Mouse (Mus musculus) liver, embryonic 12.5 days (tissue): ENCODE data around the gene Flrt1. TPM values are rescaled to one million over a fixed set of nuclear protein-coding genes. Genes with fewer than 3 reads are reported as not detected.
"Not testable (repeated sequence)": the region's sequence is repeated elsewhere in the genome, so short reads cannot be mapped to it uniquely, and the experiment has no call there.

Experiments used
- ATAC-seq: fragments of 200-750 bp; cut with Nextera tagmentation; 2 replicates; pipeline ENCODE4 v1.8.0; 2017; ENCODE audit warnings: moderate number of reproducible peaks, mild to moderate bottlenecking, moderate library complexity
- H3K27ac ChIP-seq: fragments of 300-500 bp; sonication (generic); 2 replicates; pipeline ENCODE4 v1.5.1; 2016; ENCODE audit warnings: mild to moderate bottlenecking
- H3K27me3 ChIP-seq: fragments of 300-500 bp; sonication (generic); replicated peaks from 2 replicates; pipeline ENCODE4 v1.6.1; 2016; ENCODE audit warnings: mild to moderate bottlenecking, moderate library complexity
- H3K36me3 ChIP-seq: fragments of 300-500 bp; sonication (generic); 2 replicates; pipeline ENCODE4 v1.6.1; 2016; ENCODE audit warnings: mild to moderate bottlenecking, moderate library complexity
- H3K4me1 ChIP-seq: fragments of 300-500 bp; sonication (generic); 2 replicates; pipeline ENCODE4 v1.6.1; 2016
- H3K4me2 ChIP-seq: fragments of 300-500 bp; sonication (generic); 2 replicates; pipeline ENCODE4 v1.6.1; 2016; ENCODE audit warnings: mild to moderate bottlenecking, moderate library complexity
- H3K4me3 ChIP-seq: fragments of 300-500 bp; sonication (generic); 2 replicates; pipeline ENCODE4 v1.5.1; 2016; ENCODE audit warnings: mild to moderate bottlenecking, moderate library complexity
- H3K9ac ChIP-seq: fragments of 300-500 bp; sonication (generic); 2 replicates; pipeline ENCODE4 v1.6.1; 2016; ENCODE audit warnings: mild to moderate bottlenecking, moderate library complexity
- H3K9me3 ChIP-seq: fragments of 300-500 bp; sonication (generic); replicated peaks from 2 replicates; pipeline ENCODE4 v1.6.1; 2016; ENCODE audit warnings: mild to moderate bottlenecking, moderate library complexity
- WGBS: fragments of 180-500 bp; shearing (Covaris S2); methylation state at CpG from one replicate; pipeline ENCODE4 v1.1.7; 2016; ENCODE audit not compliant: insufficient replicate concordance; 5-methylcytosine and 5-hydroxymethylcytosine counted together
- polyA plus RNA-seq: library from polyadenylated mRNA; unstranded; fragments of >200 nt; fragmentation: Nextera tagmentation; extraction: Ambion mirVana; gene quantifications from 2 replicates; pipeline ENCODE4 v1.2.1, GENCODE M21; 2016

The Flrt1 gene
- polyA plus RNA-seq, 1 experiment from 2014 or later, result 0.23 TPM

GRCm38 (mm10) chr19:7062916-7063315, 42.6 kb downstream of the Flrt1 start:
- ATAC-seq, result no peak
- no peak overlapping the region for H3K27ac ChIP-seq
- H3K27me3 ChIP-seq, result peaks cover 33% of the 10 kb centered on the region
- 76% methylated on average over 8 of the region's 8 CpGs for WGBS
- no peak overlapping the region for H3K9ac ChIP-seq
- no peak overlapping the region for H3K4me2 ChIP-seq
- peaks cover 36% of the 10 kb centered on the region for H3K4me1 ChIP-seq
- H3K4me3 ChIP-seq, result no peak overlapping the region
- no peaks in the 10 kb centered on the region for H3K36me3 ChIP-seq
- no peaks in the 10 kb centered on the region for H3K9me3 ChIP-seq

GRCm38 (mm10) chr19:7062110-7062509, 43.4 kb downstream of the Flrt1 start:
- 79% methylated on average over 5 of the region's 5 CpGs for WGBS
- no peak overlapping the region for H3K27ac ChIP-seq
- no peak for ATAC-seq
- H3K9ac ChIP-seq, result no peak overlapping the region
- H3K36me3 ChIP-seq, result no peaks in the 10 kb centered on the region
- no peak overlapping the region for H3K4me2 ChIP-seq
- peaks cover 28% of the 10 kb centered on the region for H3K27me3 ChIP-seq
- H3K9me3 ChIP-seq, result no peaks in the 10 kb centered on the region
- H3K4me1 ChIP-seq, result peaks cover 36% of the 10 kb centered on the region
- H3K4me3 ChIP-seq, result no peak overlapping the region

GRCm38 (mm10) chr19:7058541-7058940, 47.0 kb downstream of the Flrt1 start:
- no peak for ATAC-seq
- H3K4me3 ChIP-seq, result no peak overlapping the region
- H3K9ac ChIP-seq, result no peak overlapping the region
- peaks cover 44% of the 10 kb centered on the region for H3K4me1 ChIP-seq
- peaks cover 29% of the 10 kb centered on the region for H3K27me3 ChIP-seq
- H3K4me2 ChIP-seq, result peak overlapping the region; percentile 100
- H3K36me3 ChIP-seq, result no peaks in the 10 kb centered on the region
- no peaks in the 10 kb centered on the region for H3K9me3 ChIP-seq
- H3K27ac ChIP-seq, result no peak overlapping the region
- WGBS, result 66% methylated on average over 6 of the region's 6 CpGs

- 2% methylated on average over 15 of the region's 15 CpGs for WGBS
- H3K27ac ChIP-seq, result no peak overlapping the region
- ATAC-seq, result peak; percentile 77
- peaks cover 44% of the 10 kb centered on the region for H3K4me1 ChIP-seq
- peak overlapping the region; percentile 75 for H3K4me3 ChIP-seq
- peak overlapping the region; percentile 80 for H3K9ac ChIP-seq
- H3K27me3 ChIP-seq, result peaks cover 27% of the 10 kb centered on the region
- no peaks in the 10 kb centered on the region for H3K9me3 ChIP-seq
- H3K4me2 ChIP-seq, result peak overlapping the region; percentile 100
- no peaks in the 10 kb centered on the region for H3K36me3 ChIP-seq
These were observed 47.8 kb downstream of the Flrt1 start for GRCm38 (mm10) chr19:7057722-7058207.

- Histone ChIP-seq H3K4me1 (peaks cover 44% of the 10 kb centered on the region), H3K27ac (no peak overlapping the region), H3K9ac (peak overlapping the region; percentile 80), H3K36me3 (no peaks in the 10 kb centered on the region), H3K4me3 (peak overlapping the region; percentile 75), H3K9me3 (no peaks in the 10 kb centered on the region), H3K27me3 (peaks cover 26% of the 10 kb centered on the region), H3K4me2 (peak overlapping the region; percentile 100)
- 3% methylated on average over 16 of the region's 16 CpGs for WGBS
- peak; percentile 12; the same call in 1 of the 2 replicates for ATAC-seq
These were observed 48.3 kb downstream of the Flrt1 start for GRCm38 (mm10) chr19:7057126-7057721.

- peak; percentile 79 for ATAC-seq
- H3K27ac ChIP-seq, result 0 out of 2 replicates have a peak within 1 kb of the TSS, but pooled peaks have one; percentile 30
- 1% methylated on average over 71 of the region's 72 CpGs for WGBS
These were observed 49.1 kb downstream of the Flrt1 start, which contains the start of gene Macrod1 for GRCm38 (mm10) chr19:7056248-7057087. Gene Macrod1, plus strand, starts transcription at chr19:7056810.

GRCm38 (mm10) chr19:7055173-7055572, 50.4 kb downstream of the Flrt1 start:
- no peaks in the 10 kb centered on the region for H3K36me3 ChIP-seq
- peaks cover 37% of the 10 kb centered on the region for H3K4me1 ChIP-seq
- H3K4me2 ChIP-seq, result no peak overlapping the region
- H3K9me3 ChIP-seq, result no peaks in the 10 kb centered on the region; the same call in 1 of the 2 replicates
- H3K27me3 ChIP-seq, result peaks cover 26% of the 10 kb centered on the region
- no peak overlapping the region for H3K4me3 ChIP-seq
- no peak overlapping the region for H3K9ac ChIP-seq
- 38% methylated on average over 3 of the region's 3 CpGs for WGBS
- no peak for ATAC-seq
- H3K27ac ChIP-seq, result no peak overlapping the region

More at GRCm38 (mm10) chr19:7056248-7057087, 49.1 kb downstream of the Flrt1 start, which contains the start of gene Macrod1:
- Histone ChIP-seq H3K4me3 (peak within 1 kb of the TSS; percentile 75), H3K4me2 (peak within 1 kb of the TSS; percentile 100), H3K36me3 (no peaks in the 10 kb centered on the region), H3K9ac (peak within 1 kb of the TSS; percentile 80), H3K4me1 (peaks cover 39% of the 10 kb centered on the region), H3K9me3 (no peaks in the 10 kb centered on the region), H3K27me3 (peaks cover 26% of the 10 kb centered on the region)

GRCm38 (mm10) chr19:7054772-7055171, 50.8 kb downstream of the Flrt1 start:
- no peak overlapping the region for H3K9ac ChIP-seq
- H3K27ac ChIP-seq, result no peak overlapping the region
- peaks cover 37% of the 10 kb centered on the region for H3K4me1 ChIP-seq
- 64% methylated on average over 10 of the region's 10 CpGs for WGBS
- H3K9me3 ChIP-seq, result no peaks in the 10 kb centered on the region; the same call in 1 of the 2 replicates
- ATAC-seq, result no peak
- no peak overlapping the region for H3K4me2 ChIP-seq
- H3K27me3 ChIP-seq, result peaks cover 26% of the 10 kb centered on the region
- H3K4me3 ChIP-seq, result no peak overlapping the region
- no peaks in the 10 kb centered on the region for H3K36me3 ChIP-seq

GRCm38 (mm10) chr19:7053382-7053781, 52.1 kb downstream of the Flrt1 start:
- not testable (repeated sequence) for H3K27ac ChIP-seq, H3K36me3 ChIP-seq, H3K9me3 ChIP-seq, H3K4me2 ChIP-seq, H3K4me3 ChIP-seq, ATAC-seq, H3K9ac ChIP-seq
- 74% methylated on average over 4 of the region's 4 CpGs for WGBS
- Histone ChIP-seq H3K4me1 (peaks cover 35% of the 10 kb centered on the region), H3K27me3 (peaks cover 16% of the 10 kb centered on the region)

GRCm38 (mm10) chr19:7044706-7045105, 60.8 kb downstream of the Flrt1 start:
- H3K9me3 ChIP-seq, result no peaks in the 10 kb centered on the region
- H3K27ac ChIP-seq, result no peak overlapping the region
- H3K4me2 ChIP-seq, result no peak overlapping the region
- no peak overlapping the region for H3K4me3 ChIP-seq
- no peaks in the 10 kb centered on the region for H3K36me3 ChIP-seq
- ATAC-seq, result no peak
- H3K4me1 ChIP-seq, result peaks cover 11% of the 10 kb centered on the region
- H3K27me3 ChIP-seq, result no peaks in the 10 kb centered on the region
- 48% methylated on average over 4 of the region's 4 CpGs for WGBS
- H3K9ac ChIP-seq, result no peak overlapping the region

- H3K9ac ChIP-seq, result no peak overlapping the region
These were observed 61.2 kb downstream of the Flrt1 start for GRCm38 (mm10) chr19:7044279-7044678.

More at GRCm38 (mm10) chr19:7044279-7044678, 61.2 kb downstream of the Flrt1 start:
- Histone ChIP-seq H3K27ac (no peak overlapping the region), H3K36me3 (no peaks in the 10 kb centered on the region), H3K27me3 (no peaks in the 10 kb centered on the region), H3K4me2 (no peak overlapping the region), H3K4me3 (no peak overlapping the region), H3K9me3 (no peaks in the 10 kb centered on the region), H3K4me1 (peaks cover 11% of the 10 kb centered on the region)
- no peak for ATAC-seq
- WGBS, result 59% methylated on average over 4 of the region's 4 CpGs
